Mouse (Mus musculus) gastrocnemius, postnatal 25 days (tissue): ENCODE measurements around the gene Zfp82. TPM values are rescaled to one million over a fixed set of nuclear protein-coding genes. Genes with fewer than 3 reads are reported as not detected.
"Not testable (repeated sequence)": the region's sequence is repeated elsewhere in the genome, so short reads cannot be mapped to it uniquely, and the experiment has no call there.

Experiments
- DNase-seq: peaks from one replicate; pipeline ENCODE4 v3.0.0; 2022
- long read RNA-seq, 2 experiments: library from polyadenylated mRNA; stranded (forward); transcript quantifications; one replicate each; pipeline ENCODE4 v2.0.0; 2021
- total RNA-seq, 2 experiments: library from RNA; stranded (reverse); gene quantifications; 1 replicate in 1 of 2; 2 replicates in 1 of 2; pipeline ENCODE4 v1.2.3; 2021

The Zfp82 gene
- 1 to 10 TPM; 1.5 to 1.7 TPM for total RNA-seq
- long read RNA-seq, experiment 1, partial matches to known transcripts, result 0 of 1 reads
- long read RNA-seq, experiment 1, other reads (novel, unspliced or antisense), result 1 of 1 reads
- long read RNA-seq, experiment 2, partial matches to known transcripts, result 0 of 4 reads
- long read RNA-seq, experiment 2, other reads (novel, unspliced or antisense), result 4 of 4 reads

- peak; percentile 80 for DNase-seq
Measured at GRCm38 (mm10) chr7:30072146-30073028, at the start of gene Zfp82. Gene Zfp82 (minus strand): TSS chr7:30072900.

GRCm38 (mm10) chr7:30122188-30122530 is 49.5 kb upstream of the Zfp82 start:
- DNase-seq, result no peak

GRCm38 (mm10) chr7:30121308-30122187 is 48.8 kb upstream of the Zfp82 start, which contains the start of gene Zfp382:
Gene Zfp382 (plus strand): TSS chr7:30121942.
- peak; percentile 88 for DNase-seq

DNA sequence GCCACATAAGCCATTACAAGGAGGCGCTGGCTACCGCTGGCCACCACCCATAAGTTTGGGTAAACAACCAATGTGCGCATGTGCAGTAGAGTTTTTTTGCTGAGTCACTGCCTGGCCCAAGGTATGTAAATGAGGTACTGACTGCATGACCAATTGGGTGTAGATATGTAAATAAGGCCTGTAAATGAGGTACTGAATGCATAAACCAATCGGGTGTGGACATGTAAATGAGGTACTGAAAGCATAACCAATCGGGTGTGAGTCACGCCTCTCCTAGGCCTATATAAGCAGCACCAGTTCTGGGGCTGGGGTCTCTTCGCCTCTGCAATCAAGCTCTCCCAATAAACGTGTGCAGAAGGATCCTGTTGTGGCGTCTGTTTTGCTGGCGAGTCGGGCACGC is 45.2 kb upstream of the Zfp82 start:
- DNase-seq, result not testable (repeated sequence)

- DNase-seq, result no peak
Measured at GRCm38 (mm10) chr7:30116076-30116475, 43.4 kb upstream of the Zfp82 start.

DNA sequence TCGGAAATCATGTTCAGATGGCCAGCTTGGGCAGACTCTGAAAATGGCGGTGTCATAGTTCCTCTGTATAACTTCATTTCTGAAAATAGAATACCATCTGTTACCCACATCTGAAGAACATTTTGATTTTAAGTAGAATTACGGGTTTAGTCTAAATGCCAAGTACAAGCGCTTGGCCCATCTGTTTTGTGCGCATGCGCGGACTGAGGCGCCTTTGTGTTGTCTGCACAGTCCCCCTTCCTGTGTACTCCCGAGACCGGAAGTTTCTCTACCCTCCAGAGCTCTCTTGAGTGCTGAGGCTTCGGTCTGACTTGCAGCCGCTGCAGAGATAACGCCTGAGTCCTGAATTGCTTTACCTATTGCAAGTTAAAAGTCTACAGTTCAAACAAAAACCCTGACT is 26.6 kb upstream of the Zfp82 start:
- peak; percentile 29 for DNase-seq

DNA sequence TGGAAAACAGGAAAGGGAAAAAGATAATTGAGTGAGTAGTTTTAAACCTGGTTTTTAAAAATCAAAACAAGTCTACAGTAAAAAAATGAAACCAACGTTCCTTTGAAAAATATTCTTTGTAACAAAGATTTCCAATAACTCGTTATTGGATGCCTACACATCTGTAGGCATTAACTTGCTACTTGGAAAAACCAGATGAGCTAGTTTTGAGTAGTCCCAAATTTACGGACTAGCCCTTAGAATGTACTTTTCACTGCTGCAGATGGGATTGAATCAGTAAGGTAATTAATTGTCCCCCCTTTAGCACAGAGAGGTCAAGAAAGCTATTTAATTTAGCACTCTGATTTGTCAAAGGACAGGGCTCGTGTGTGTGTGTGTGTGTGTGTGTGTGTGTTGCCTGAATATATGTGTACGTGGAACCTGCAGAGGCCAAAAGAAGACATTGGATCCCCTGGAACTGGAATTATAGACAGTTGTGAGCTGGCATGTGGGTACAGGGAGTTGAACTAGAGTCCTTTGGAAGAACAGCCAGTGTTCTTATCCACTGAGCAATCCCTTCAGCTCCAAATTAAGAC is 22.9 kb upstream of the Zfp82 start:
- DNase-seq, result no peak

DNA sequence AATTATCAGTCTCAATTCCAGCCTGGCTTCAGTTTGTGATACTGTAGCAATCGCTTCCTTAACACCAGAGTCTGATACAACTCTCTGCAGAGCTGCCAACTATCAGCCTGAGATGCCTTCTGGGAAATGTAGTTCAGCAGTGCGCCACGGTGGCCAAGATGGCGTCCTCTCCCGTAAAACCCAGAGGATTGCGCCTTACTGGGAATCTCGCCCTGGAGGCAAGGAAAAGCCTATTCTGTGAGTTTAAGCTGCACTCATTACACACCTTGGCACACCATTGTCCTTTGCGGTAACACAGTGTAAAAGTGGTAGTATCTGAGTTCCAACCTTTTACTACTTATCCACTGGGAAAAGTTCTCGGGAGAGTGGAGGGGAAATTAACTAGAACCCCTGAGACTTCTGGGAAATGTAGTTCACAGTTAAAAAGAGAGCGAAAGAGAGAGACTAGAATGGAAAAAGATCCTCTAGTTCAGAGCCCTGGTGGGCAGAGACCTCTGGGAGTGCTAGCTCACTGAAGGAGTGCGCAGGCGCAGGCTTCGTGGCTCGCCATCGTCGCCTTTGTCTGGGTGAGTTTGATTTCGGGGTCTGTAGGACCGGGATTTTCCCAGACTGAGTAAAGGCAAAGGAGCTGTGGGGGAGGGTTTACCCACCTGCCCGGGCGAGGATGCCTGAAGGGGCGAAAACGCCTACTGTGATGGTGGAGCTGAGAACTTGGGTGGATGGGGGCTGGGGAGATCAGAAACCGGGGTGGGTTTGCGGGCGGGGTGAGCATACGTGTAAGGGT is 22.1 kb upstream of the Zfp82 start, which contains the start of gene Zfp260:
Gene Zfp260, plus strand, starts transcription at position 132 of the 784 bp plus-strand sequence.
- peak; percentile 86 for DNase-seq

DNA sequence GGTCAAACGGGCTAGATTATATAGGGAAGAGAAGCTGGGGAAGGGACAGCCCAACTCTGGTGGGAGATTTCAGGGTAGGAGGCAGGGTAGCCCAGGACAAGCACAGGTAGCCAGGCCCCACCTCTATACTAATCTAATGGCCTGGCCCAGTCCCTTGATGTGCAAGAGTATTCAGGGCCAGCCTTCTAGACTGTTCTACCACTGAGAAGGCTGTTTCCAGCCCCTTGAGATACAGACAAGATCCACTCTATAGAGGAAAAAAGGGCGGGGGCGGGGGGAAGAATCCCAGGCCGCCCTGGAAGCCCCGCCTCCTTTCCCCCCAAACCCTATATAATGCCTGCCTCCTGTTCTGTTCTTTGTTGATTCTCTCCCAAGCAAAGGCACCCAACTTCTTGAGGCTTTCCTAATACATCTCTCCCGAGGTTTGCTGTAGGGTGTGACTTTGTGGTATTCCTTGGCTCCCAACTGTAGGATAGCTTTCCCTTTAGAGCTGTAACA is 21.3 kb upstream of the Zfp82 start:
- no peak for DNase-seq

GRCm38 (mm10) chr7:30092666-30093065 is 20.0 kb upstream of the Zfp82 start:
- no peak for DNase-seq

DNA sequence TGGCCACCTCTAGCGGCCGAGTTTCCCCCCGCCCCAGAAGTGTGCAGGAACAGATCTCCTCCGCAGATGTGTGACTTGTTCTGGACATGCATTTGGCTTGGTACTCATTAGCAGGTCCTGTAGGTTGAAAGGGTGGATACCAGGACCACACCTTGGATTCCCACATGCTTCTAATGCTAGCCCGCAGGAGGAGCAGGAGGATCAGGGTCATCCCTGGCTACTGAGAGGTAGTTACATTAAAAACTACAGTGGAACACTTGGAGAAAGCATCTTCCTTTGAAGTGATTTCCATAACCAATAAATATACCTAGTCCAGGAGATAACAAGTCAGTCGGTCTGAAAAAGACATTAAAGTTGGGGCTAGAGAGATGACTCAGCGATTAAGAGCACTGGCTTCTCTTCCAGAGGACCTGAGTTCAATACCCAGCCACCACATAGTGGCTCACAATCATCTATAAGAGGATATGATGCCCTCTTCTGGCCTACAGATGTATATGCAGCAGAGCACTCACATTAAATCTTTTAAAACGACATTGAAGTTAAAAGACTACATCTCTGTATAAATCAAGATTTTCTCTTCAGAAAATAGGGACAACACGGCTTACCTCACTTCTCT is 18.4 kb upstream of the Zfp82 start:
- no peak for DNase-seq

- peak; percentile 97 for DNase-seq
Measured at GRCm38 (mm10) chr7:30090092-30090969, 17.6 kb upstream of the Zfp82 start, which contains the start of the genes Gm26920 and Zfp566. Gene Gm26920 (minus strand): TSS chr7:30090410. Gene Zfp566 (minus strand): TSS chr7:30090527.

- no peak for DNase-seq
Measured at GRCm38 (mm10) chr7:30089405-30089804, 16.7 kb upstream of the Zfp82 start.

- no peak for DNase-seq
Measured at GRCm38 (mm10) chr7:30086524-30086923, 13.8 kb upstream of the Zfp82 start.

GRCm38 (mm10) chr7:30064622-30065021 is 8.1 kb downstream of the Zfp82 start:
- DNase-seq, result no peak

GRCm38 (mm10) chr7:30062478-30062877 is 10.2 kb downstream of the Zfp82 start:
- no peak for DNase-seq

DNA sequence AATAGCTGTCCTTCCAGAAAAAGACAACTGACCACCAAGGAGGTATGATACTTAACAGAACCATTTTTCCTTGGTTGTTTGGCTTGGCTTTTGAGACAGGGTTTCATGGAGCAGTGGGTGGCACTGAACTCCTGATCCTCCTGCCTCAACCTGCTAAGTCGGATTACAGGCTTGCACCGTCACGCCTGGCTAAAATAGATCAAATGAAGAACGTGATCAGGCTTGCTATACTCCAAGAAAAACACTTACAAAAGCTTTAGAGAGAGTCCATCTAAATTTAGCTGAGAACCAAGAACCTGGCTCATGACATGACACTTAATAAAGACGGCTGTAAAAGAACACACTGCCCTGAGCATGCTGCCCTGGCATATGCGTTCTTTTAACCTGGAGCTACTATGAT is 12.4 kb downstream of the Zfp82 start:
- no peak for DNase-seq

GRCm38 (mm10) chr7:30053591-30053990 is 19.1 kb downstream of the Zfp82 start:
- no peak for DNase-seq

DNA sequence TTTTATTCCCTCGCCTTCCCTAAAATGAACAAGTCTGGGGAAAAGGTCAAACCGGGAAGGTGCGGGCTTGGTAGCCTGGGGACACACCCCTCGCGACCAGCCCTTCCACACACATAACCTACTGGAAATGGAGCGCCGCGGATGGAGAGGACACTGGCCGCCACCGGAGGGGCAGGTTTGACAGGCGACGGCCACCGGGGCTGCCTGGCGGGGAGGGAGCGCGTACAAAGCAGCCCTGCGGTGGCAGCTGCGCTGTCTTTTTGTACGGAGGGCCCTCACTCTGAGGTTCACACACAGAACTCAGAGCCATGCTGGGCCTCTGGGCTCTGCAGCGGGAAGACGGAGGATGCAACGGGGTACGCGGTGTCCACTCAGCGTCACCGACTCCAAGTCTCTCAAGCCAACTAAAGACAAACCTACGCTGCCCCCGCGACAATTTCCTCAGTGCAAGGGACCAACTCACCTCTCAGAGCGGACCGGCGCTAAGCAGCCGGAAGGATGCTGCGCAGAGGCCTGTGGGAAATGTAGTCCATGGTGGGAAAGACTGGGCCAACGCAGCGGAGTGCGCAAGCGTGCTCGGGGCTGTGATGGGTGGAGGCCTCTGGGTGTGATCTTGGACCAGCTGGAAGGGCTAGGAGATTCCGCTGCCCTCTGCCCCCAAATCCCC is 21.7 kb downstream of the Zfp82 start, which contains the start of gene Zfp14:
Gene Zfp14, minus strand, starts transcription at position 499 of the 667 bp plus-strand sequence.
- peak; percentile 87 for DNase-seq
